Mouse (Mus musculus) lung, adult 2 months (tissue): Measurements from ENCODE around the gene Dlgap5. TPM values are rescaled to one million over a fixed set of nuclear protein-coding genes. Genes with fewer than 3 reads are reported as not detected.

Experiments used
- DNase-seq: peaks from one replicate; pipeline ENCODE4 v3.0.0; 2022
- H3K4me1 ChIP-seq: fragments of 200-500 bp; 2 replicates; pipeline ENCODE4 v1.6.1; 2011; ENCODE audit warnings: low read length; ENCODE audit not compliant: control insufficient read depth, insufficient read depth
- H3K4me3 ChIP-seq: fragments of 200-500 bp; replicated peaks from 2 replicates; pipeline ENCODE3; 2011; ENCODE audit warnings: low read depth, mild to moderate bottlenecking, control low read depth, low read length; ENCODE audit errors: extremely low read depth
- CTCF ChIP-seq: fragments of 200-500 bp; IDR thresholded peaks from 2 replicates; pipeline ENCODE4 v1.5.1; 2011; ENCODE audit warnings: mild to moderate bottlenecking, low read length, control low read depth; ENCODE audit not compliant: insufficient read depth
- POLR2A ChIP-seq: fragments of 200-500 bp; IDR thresholded peaks from 2 replicates; pipeline ENCODE4 v1.6.1; 2011; ENCODE audit warnings: low read depth, mild to moderate bottlenecking, control low read depth, low read length, borderline replicate concordance; ENCODE audit errors: extremely low read depth
- WGBS: fragments of 180-500 bp; shearing (Covaris S2); methylation state at CpG from one replicate; pipeline ENCODE4 v1.1.7; 2018; 5-methylcytosine and 5-hydroxymethylcytosine counted together
- polyA plus RNA-seq: library from polyadenylated mRNA; depleted of rRNA; stranded (reverse); fragments of >200 nt; gene quantifications from 2 replicates; pipeline ENCODE4 v1.2.3, GENCODE M21; 2012

The Dlgap5 gene
- polyA plus RNA-seq, 1 experiment = 1.1 TPM

GRCm38 (mm10) chr14:47402735-47403134 is 15.5 kb downstream of the Dlgap5 start:
- TF ChIP-seq CTCF (no peak), POLR2A (no peak)
- 93% methylated on average over 8 of the region's 8 CpGs for WGBS

GRCm38 (mm10) chr14:47396165-47396652 is 22.0 kb downstream of the Dlgap5 start:
- peak; percentile 48 for TF ChIP-seq CTCF
- TF ChIP-seq POLR2A = no peak
- Histone ChIP-seq H3K4me1 (no peaks in the 10 kb centered on the region), H3K4me3 (no peak overlapping the region)
- no peak for DNase-seq
- 62% methylated on average over 5 of the region's 5 CpGs for WGBS

More at GRCm38 (mm10) chr14:47402735-47403134, 15.5 kb downstream of the Dlgap5 start:
- H3K4me3 ChIP-seq = no peak overlapping the region
- no peaks in the 10 kb centered on the region for H3K4me1 ChIP-seq
- DNase-seq = no peak

GRCm38 (mm10) chr14:47395462-47396026 is 22.7 kb downstream of the Dlgap5 start:
- WGBS = 75% methylated on average over 15 of the region's 15 CpGs
- H3K4me1 ChIP-seq = no peaks in the 10 kb centered on the region
- no peak overlapping the region for H3K4me3 ChIP-seq
- no peak for DNase-seq
- TF ChIP-seq POLR2A (no peak), CTCF (no peak)

GRCm38 (mm10) chr14:47395007-47395406 is 23.2 kb downstream of the Dlgap5 start:
- WGBS = 94% methylated on average over 6 of the region's 6 CpGs
- no peak for TF ChIP-seq POLR2A
- no peak for TF ChIP-seq CTCF

GRCm38 (mm10) chr14:47393354-47394094 is 24.7 kb downstream of the Dlgap5 start:
- H3K4me1 ChIP-seq = no peaks in the 10 kb centered on the region
- 93% methylated on average over 10 of the region's 10 CpGs for WGBS
- H3K4me3 ChIP-seq = no peak overlapping the region
- TF ChIP-seq POLR2A (no peak), CTCF (no peak)
- DNase-seq = no peak

More at GRCm38 (mm10) chr14:47395007-47395406, 23.2 kb downstream of the Dlgap5 start:
- Histone ChIP-seq H3K4me1 (no peaks in the 10 kb centered on the region), H3K4me3 (no peak overlapping the region)
- no peak for DNase-seq

GRCm38 (mm10) chr14:47386125-47386524 is 32.1 kb downstream of the Dlgap5 start:
- WGBS = 61% methylated on average over 11 of the region's 11 CpGs
- TF ChIP-seq POLR2A (no peak), CTCF (no peak)
- no peak overlapping the region for H3K4me3 ChIP-seq
- DNase-seq = no peak
- H3K4me1 ChIP-seq = no peaks in the 10 kb centered on the region

- no peak overlapping the region for H3K4me3 ChIP-seq
- WGBS = 82% methylated on average over 10 of the region's 10 CpGs
- H3K4me1 ChIP-seq = no peaks in the 10 kb centered on the region
- DNase-seq = no peak
- TF ChIP-seq POLR2A (no peak), CTCF (no peak)
Measured at GRCm38 (mm10) chr14:47384653-47385052, 33.6 kb downstream of the Dlgap5 start.

GRCm38 (mm10) chr14:47383911-47384310 is 34.3 kb downstream of the Dlgap5 start:
- DNase-seq = no peak
- H3K4me3 ChIP-seq = no peak overlapping the region
- H3K4me1 ChIP-seq = no peaks in the 10 kb centered on the region
- TF ChIP-seq POLR2A = no peak
- no peak for TF ChIP-seq CTCF
- WGBS = 61% methylated on average over 7 of the region's 7 CpGs

- TF ChIP-seq CTCF = no peak
- TF ChIP-seq POLR2A = no peak
- 65% methylated on average over 7 of the region's 7 CpGs for WGBS
- no peak for DNase-seq
- Histone ChIP-seq H3K4me3 (no peak overlapping the region), H3K4me1 (no peaks in the 10 kb centered on the region; the same call in 1 of the 2 replicates)
Measured at GRCm38 (mm10) chr14:47378336-47378735, 39.9 kb downstream of the Dlgap5 start.
